ENCODE assay signal across 8 mouse cellular contexts in genomic region chr5:38307255-38308101, GRCm38 (mm10). TPM values are rescaled to one million over a fixed set of nuclear protein-coding genes. Genes with fewer than 3 reads are reported as not detected.
DNase-seq lines count a peak whose midpoint lies in the region; ATAC-seq and TF ChIP-seq lines count a peak whose summit lies in the region.

No protein-coding gene starts in this region.

- intact Hi-C loops in heart, postnatal 25 days (cut with DNase I): loop anchor here (1.0 to 5.0 kb wide), 4 partner anchors 171 to 323 kb away; no protein-coding TSS in a partner anchor

- 10% methylated on average over 26 of the region's 26 CpGs for WGBS in forebrain, embryonic 14.5 days
- 9% methylated on average over 26 of the region's 26 CpGs for WGBS in lung, adult 2 months
- 10% methylated on average over 26 of the region's 26 CpGs for WGBS in olfactory bulb, adult 2 months
- 13% methylated on average over 26 of the region's 26 CpGs for WGBS in thymus, adult 2 months

- no peak overlapping the region for H3K9ac ChIP-seq in forebrain, embryonic 14.5 days (ENCODE audit: low read length)

- H3K9me3 ChIP-seq in forebrain, embryonic 14.5 days (replicated peaks; ENCODE audit: control insufficient read depth, low read length): no peaks in the 10 kb centered on the region

- no peak for TF ChIP-seq POLR2A in lung, adult 2 months (IDR thresholded peaks at IDR 0.05; ENCODE audit: borderline replicate concordance, extremely low read depth, low read depth, low read length)
- no peak for TF ChIP-seq POLR2A in olfactory bulb, adult 2 months (IDR thresholded peaks at IDR 0.05; ENCODE audit: insufficient read depth, low read depth, low read length)
- no peak for TF ChIP-seq POLR2A in thymus, adult 2 months (IDR thresholded peaks at IDR 0.05; ENCODE audit: control insufficient read depth, extremely low read depth, insufficient read depth, low read length, poor library complexity)

- H3K36me3 ChIP-seq in forebrain, embryonic 14.5 days (ENCODE audit: control insufficient read depth, insufficient read depth, low read length): no peaks in the 10 kb centered on the region
- H3K36me3 ChIP-seq in thymus, adult 2 months (ENCODE audit: control insufficient read depth, insufficient read depth, low read length): no peaks in the 10 kb centered on the region

- peak; percentile 88 for DNase-seq in ES-CJ7 (ENCODE audit: low read depth, low spot score)
- DNase-seq in cerebellum, adult 11 months: peak; percentile 87
- DNase-seq in forebrain, embryonic 14.5 days (ENCODE audit: low spot score): peak; percentile 93
- peak; percentile 66 for DNase-seq in heart, postnatal 25 days (ENCODE audit: low spot score)
- peak; percentile 86 to 95 for DNase-seq in layer of hippocampus, adult 18-20 months (ENCODE audit: low spot score in 2 of 2)
- peak; percentile 88 for DNase-seq in lung, adult 2 months
- DNase-seq in thymus, adult 2 months: peak; percentile 84

- no peaks in the 10 kb centered on the region for H3K27me3 ChIP-seq in forebrain, embryonic 14.5 days (replicated peaks; ENCODE audit: control insufficient read depth, insufficient read depth, low read length)
- H3K27me3 ChIP-seq in thymus, adult 2 months (ENCODE audit: control insufficient read depth, insufficient read depth, low read length): no peaks in the 10 kb centered on the region

- no peak overlapping the region for H3K27ac ChIP-seq in forebrain, embryonic 14.5 days (ENCODE audit: low read depth, low read length)
- no peak overlapping the region for H3K27ac ChIP-seq in olfactory bulb, adult 2 months (ENCODE audit: insufficient read depth, low read depth, low read length)
- no peak overlapping the region for H3K27ac ChIP-seq in thymus, adult 2 months (ENCODE audit: control insufficient read depth, insufficient read depth, low read length)

- H3K4me1 ChIP-seq in forebrain, embryonic 14.5 days (ENCODE audit: control insufficient read depth, insufficient read depth, low read length): no peaks in the 10 kb centered on the region
- no peaks in the 10 kb centered on the region for H3K4me1 ChIP-seq in lung, adult 2 months (ENCODE audit: control insufficient read depth, insufficient read depth, low read length)
- H3K4me1 ChIP-seq in olfactory bulb, adult 2 months (ENCODE audit: control insufficient read depth, insufficient read depth, low read length): no peaks in the 10 kb centered on the region
- H3K4me1 ChIP-seq in thymus, adult 2 months (replicated peaks; ENCODE audit: control insufficient read depth, insufficient read depth, low read length): no peaks in the 10 kb centered on the region

- peak; percentile 93 for ATAC-seq in forebrain, embryonic 14.5 days

- peak overlapping the region; percentile 25 for H3K4me3 ChIP-seq in forebrain, embryonic 14.5 days (ENCODE audit: low read depth, low read length)
- peak overlapping the region; percentile 5 for H3K4me3 ChIP-seq in lung, adult 2 months (replicated peaks; ENCODE audit: extremely low read depth, low read depth, low read length)
- peak overlapping the region; percentile 41 for H3K4me3 ChIP-seq in olfactory bulb, adult 2 months (ENCODE audit: insufficient read depth, low read depth, low read length)
- no peak overlapping the region for H3K4me3 ChIP-seq in thymus, adult 2 months (ENCODE audit: control insufficient read depth, insufficient read depth, low read length)

- H3K4me2 ChIP-seq in forebrain, embryonic 14.5 days (ENCODE audit: low read length): peak overlapping the region; percentile 51

- TF ChIP-seq CTCF in lung, adult 2 months (IDR thresholded peaks at IDR 0.05; ENCODE audit: insufficient read depth, low read length): peak; percentile 91
- peak; percentile 99 for TF ChIP-seq CTCF in olfactory bulb, adult 2 months (IDR thresholded peaks at IDR 0.05; ENCODE audit: insufficient read depth, low read depth, low read length)
- peak; percentile 99 for TF ChIP-seq CTCF in thymus, adult 2 months (IDR thresholded peaks at IDR 0.05; ENCODE audit: borderline replicate concordance, control insufficient read depth, extremely low read depth, insufficient read depth, low read length, poor library complexity)

RNA-seq across cellular contexts. Expression of gene Drd5, which starts 11.7 kb away (rescaled TPM):
- 0.14 and 0.17 TPM in 2 replicates for polyA plus RNA-seq in forebrain, embryonic 14.5 days (2014; fragmentation: Nextera tagmentation; extraction: Ambion mirVana)
- total RNA-seq in heart, postnatal 25 days (2021): not detected
- 10 to 100 TPM; 14.9 to 16.9 TPM for total RNA-seq in layer of hippocampus, adult 18-20 months (2021)
- polyA plus RNA-seq in lung, adult 2 months (2012; rRNA removed): not detected in 2 replicates
- polyA plus RNA-seq in olfactory bulb, adult 2 months (2012; ENCODE audit: insufficient read depth, insufficient read length, low replicate concordance, missing spikeins): not detected in 2 replicates
- 0.06 and 0.12 TPM in 2 replicates for polyA plus RNA-seq in thymus, adult 2 months (2012; rRNA removed)

RNA-seq across cellular contexts. Expression of gene Otop1, which starts 31.7 kb away (rescaled TPM):
- polyA plus RNA-seq in forebrain, embryonic 14.5 days (2014; fragmentation: Nextera tagmentation; extraction: Ambion mirVana): not detected in 2 replicates
- under 1 TPM; 0.36 to 0.78 TPM for total RNA-seq in heart, postnatal 25 days (2021)
- total RNA-seq in layer of hippocampus, adult 18-20 months (2021): under 1 TPM; 0.10 to 0.15 TPM
- 0.85 and 3.1 TPM in 2 replicates for polyA plus RNA-seq in lung, adult 2 months (2012; rRNA removed)
- not detected in 2 replicates for polyA plus RNA-seq in olfactory bulb, adult 2 months (2012; ENCODE audit: insufficient read depth, insufficient read length, low replicate concordance, missing spikeins)
- polyA plus RNA-seq in thymus, adult 2 months (2012; rRNA removed): 2.2 and 5.9 TPM in 2 replicates

RNA-seq across cellular contexts. Expression of gene Tmem128, which starts 47.5 kb away (rescaled TPM):
- 108 and 109 TPM in 2 replicates for polyA plus RNA-seq in forebrain, embryonic 14.5 days (2014; fragmentation: Nextera tagmentation; extraction: Ambion mirVana)
- total RNA-seq in heart, postnatal 25 days (2021): 10 to 100 TPM; 12.5 to 14.3 TPM
- 10 to 100 TPM; 29.7 to 31.1 TPM for total RNA-seq in layer of hippocampus, adult 18-20 months (2021)
- polyA plus RNA-seq in lung, adult 2 months (2012; rRNA removed): 25.8 and 33.8 TPM in 2 replicates
- not detected in 2 replicates for polyA plus RNA-seq in olfactory bulb, adult 2 months (2012; ENCODE audit: insufficient read depth, insufficient read length, low replicate concordance, missing spikeins)
- 43.8 and 57.1 TPM in 2 replicates for polyA plus RNA-seq in thymus, adult 2 months (2012; rRNA removed)
